7 mouse cellular contexts compared by ENCODE assay signal in genomic region chr16:77421591-77422024, GRCm38 (mm10).
DNase-seq lines count a peak whose midpoint lies in the region; ATAC-seq lines count a peak whose summit lies in the region.

No protein-coding gene starts in this region.

- H3K4me1 ChIP-seq in brown adipose tissue, adult 24 weeks (ENCODE audit: control insufficient read depth, insufficient read depth, insufficient read length, low read length): peaks cover 3% of the 10 kb centered on the region; the same call in 1 of the 2 replicates
- H3K4me1 ChIP-seq in stomach, embryonic 15.5 days: 0 out of 2 replicates have a peak, but pooled peaks cover 13% of the 10 kb centered on the region

- peak; percentile 47; the same call in 1 of the 2 replicates for ATAC-seq in stomach, embryonic 15.5 days (ENCODE audit: insufficient read depth, low FRiP score, low read depth)

- peak overlapping the region; percentile 65 for H3K27ac ChIP-seq in brown adipose tissue, adult 24 weeks (replicated peaks; ENCODE audit: low read depth, low read length)
- peak overlapping the region; percentile 19 for H3K27ac ChIP-seq in stomach, embryonic 15.5 days

- H3K27me3 ChIP-seq in stomach, embryonic 15.5 days (replicated peaks): no peaks in the 10 kb centered on the region

- peak overlapping the region; percentile 36 for H3K4me3 ChIP-seq in brown adipose tissue, adult 24 weeks (ENCODE audit: insufficient read depth, low read depth, low read length)
- H3K4me3 ChIP-seq in stomach, embryonic 15.5 days (replicated peaks): 0 out of 2 replicates have a peak overlapping the region, but pooled peaks have one; percentile 3

- no peaks in the 10 kb centered on the region for H3K9me3 ChIP-seq in stomach, embryonic 15.5 days

- WGBS in stomach, embryonic 15.5 days: 34% methylated on average over 10 of the region's 10 CpGs

- H3K4me2 ChIP-seq in stomach, embryonic 15.5 days: peak overlapping the region; percentile 42

- DNase-seq in NIH3T3 (ENCODE audit: low read depth): peak; percentile 52
- DNase-seq in frontal cortex, postnatal 14 days (ENCODE audit: low spot score in 2 of 2): peak; percentile 29 to 35
- DNase-seq in kidney, postnatal 25 days: peak; percentile 49 to 78
- DNase-seq in mesoderm, embryonic 11.5 days (ENCODE audit: low read depth, low spot score): peak; percentile 87
- DNase-seq in thymus, adult 18-20 months: no peak

- H3K9ac ChIP-seq in stomach, embryonic 15.5 days: no peak overlapping the region

- no peaks in the 10 kb centered on the region for H3K36me3 ChIP-seq in stomach, embryonic 15.5 days

Comparison
In these comparisons a context has a peak if more than half of its experiments do, and no peak if none do; other contexts are left out.
1. DNase-seq: peak in NIH3T3 (single experiment), frontal cortex, postnatal 14 days (2 of 2), kidney, postnatal 25 days (2 of 2) and mesoderm, embryonic 11.5 days (single experiment); none in thymus, adult 18-20 months (0 of 2).